Mouse (Mus musculus): ENCODE results near the gene Tbx6. TPM values are rescaled to one million over a fixed set of nuclear protein-coding genes. Genes with fewer than 3 reads are reported as not detected.

Gene Tbx6
- total and polyA plus RNA-seq, 3 experiments = 0.12 to 0.15 TPM; not detected in 1

DNA sequence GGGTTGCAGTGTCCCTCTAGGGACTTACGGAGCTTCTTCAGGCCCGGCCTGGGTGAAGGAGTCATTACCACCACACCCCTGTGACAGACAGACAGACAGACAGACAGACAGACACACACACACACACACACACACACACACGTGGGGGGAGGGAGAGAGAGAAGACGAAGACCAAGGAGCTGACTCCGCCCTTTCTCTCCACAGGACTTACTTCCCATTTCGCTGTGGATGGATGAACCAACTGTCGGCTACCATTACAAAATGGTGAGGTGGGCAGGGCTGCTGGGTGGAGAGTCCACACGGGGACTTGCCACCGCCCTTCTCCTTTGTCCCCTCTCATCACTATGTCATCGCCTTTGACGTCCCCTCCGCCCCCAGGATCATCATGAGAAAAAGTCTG lies 10.5 kb upstream of the Tbx6 start (continued):
- TF ChIP-seq USF1 (IDR thresholded peaks at IDR 0.05; ENCODE audit: low read depth, low read length) = peak; percentile 40; the same call in 1 of the 2 replicates
- TF ChIP-seq GATA1 (IDR thresholded peaks at IDR 0.05; ENCODE audit: low read depth, low read length) = no peak
- TF ChIP-seq ZC3H11A (IDR thresholded peaks at IDR 0.05; ENCODE audit: low read depth, low read length) = no peak
- TF ChIP-seq MEF2A (IDR thresholded peaks at IDR 0.05; ENCODE audit: extremely low read depth, insufficient replicate concordance, low read depth, low read length, poor library complexity, severe bottlenecking) = no peak
- TF ChIP-seq ZMIZ1 (IDR thresholded peaks at IDR 0.05; ENCODE audit: low read depth, low read length) = no peak
- no peak for TF ChIP-seq ZKSCAN1 (IDR thresholded peaks at IDR 0.05; ENCODE audit: low read depth, low read length)
- no peak for TF ChIP-seq GABPA (IDR thresholded peaks at IDR 0.05; ENCODE audit: low read depth, low read length)
- TF ChIP-seq MYC (IDR thresholded peaks at IDR 0.05; ENCODE audit: low read depth, low read length) = 0 out of 2 replicates have a peak, but pooled peaks have one; percentile 31
- TF ChIP-seq ELF1 (IDR thresholded peaks at IDR 0.05; ENCODE audit: low read depth, low read length) = no peak
- peak; percentile 56; the same call in 1 of the 2 replicates for TF ChIP-seq MAX (IDR thresholded peaks at IDR 0.05; ENCODE audit: low read length)
- no peak for TF ChIP-seq JUND (IDR thresholded peaks at IDR 0.05; ENCODE audit: low read depth, low read length)
- TF ChIP-seq MXI1 (IDR thresholded peaks at IDR 0.05; ENCODE audit: low read depth, low read length) = 0 out of 2 replicates have a peak, but pooled peaks have one; percentile 30
- TF ChIP-seq MAZ (IDR thresholded peaks at IDR 0.05; ENCODE audit: low read depth, low read length) = peak; percentile 77; the same call in 1 of the 2 replicates

GRCm38 (mm10) chr7:126773351-126773750 lies 7.9 kb upstream of the Tbx6 start:
- no peak overlapping the region for H3K9ac ChIP-seq (ENCODE audit: control insufficient read depth, low read depth, low read length, poor library complexity, severe bottlenecking)
- no peak for DNase-seq (ENCODE audit: low read depth, low spot score)
- no peak overlapping the region for H3K4me3 ChIP-seq (ENCODE audit: control insufficient read depth in 1 of 2, insufficient read depth in 1 of 2, low read depth in 2 of 2, low read length in 2 of 2)
- H3K36me3 ChIP-seq (ENCODE audit: control insufficient read depth in 1 of 2, insufficient read depth in 2 of 2, low read length in 2 of 2) = peaks cover 0 to 16% of the 10 kb centered on the region in 2 experiments; a peak in 2 of 4 replicates
- TF ChIP-seq NELFE (IDR thresholded peaks at IDR 0.05; ENCODE audit: low read depth, low read length) (no peak), USF2 (IDR thresholded peaks at IDR 0.05; ENCODE audit: borderline replicate concordance in 1 of 2, insufficient read depth in 1 of 2, low read depth in 1 of 2, low read length in 2 of 2) (no peak), GABPA (IDR thresholded peaks at IDR 0.05; ENCODE audit: low read depth, low read length) (no peak), CTCF (IDR thresholded peaks at IDR 0.05 in 2 of 3, conservative IDR thresholded peaks at IDR 0.05 in 1 of 3; ENCODE audit: control insufficient read depth in 1 of 3, insufficient read depth in 1 of 3, low read depth in 2 of 3, low read length in 3 of 3, poor library complexity in 1 of 3, severe bottlenecking in 1 of 3) (no peak), MXI1 (IDR thresholded peaks at IDR 0.05; ENCODE audit: low read depth, low read length) (no peak)
- no peak overlapping the region for H3K27ac ChIP-seq (ENCODE audit: control insufficient read depth, low read depth, low read length)
- no peaks in the 10 kb centered on the region for H3K9me3 ChIP-seq (replicated peaks; ENCODE audit: insufficient read depth, low read length)
- H3K27me3 ChIP-seq (ENCODE audit: control insufficient read depth in 1 of 2, insufficient read depth in 2 of 2, low read length in 2 of 2) = no peaks in the 10 kb centered on the region
- H3K79me2 ChIP-seq (ENCODE audit: control insufficient read depth, insufficient read depth, low read length, poor library complexity) = no peaks in the 10 kb centered on the region; the same call in 1 of the 2 replicates
- H3K4me1 ChIP-seq (ENCODE audit: control insufficient read depth in 1 of 2, insufficient read depth in 2 of 2, low read length in 2 of 2) = peaks cover 7 to 24% of the 10 kb centered on the region in 2 experiments

DNA sequence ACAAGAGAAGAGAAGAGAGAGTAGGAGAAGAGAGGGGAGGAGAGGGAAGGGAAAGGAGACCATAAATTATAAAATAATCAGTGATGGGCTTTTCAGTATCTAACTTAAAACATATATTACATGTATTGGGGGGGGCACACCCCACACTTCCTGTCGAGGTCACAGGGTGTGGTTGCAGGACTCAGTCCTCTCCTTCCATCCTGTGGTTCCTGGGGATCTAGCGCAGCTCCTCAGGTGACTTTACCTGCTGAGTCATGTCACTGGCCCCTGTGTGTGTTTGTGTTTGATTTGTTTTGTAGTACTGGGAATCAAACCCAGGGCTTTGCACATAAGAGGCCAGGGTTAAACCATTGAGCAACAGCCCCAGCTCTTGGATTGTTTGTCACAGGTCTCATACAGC lies 6.8 kb upstream of the Tbx6 start:
- no peak for DNase-seq (ENCODE audit: low read depth, low spot score)
- Histone ChIP-seq H3K27ac (ENCODE audit: control insufficient read depth, low read depth, low read length) (no peak overlapping the region), H3K9ac (ENCODE audit: control insufficient read depth, low read depth, low read length, poor library complexity, severe bottlenecking) (no peak overlapping the region), H3K4me1 (ENCODE audit: control insufficient read depth in 1 of 2, insufficient read depth in 2 of 2, low read length in 2 of 2) (peaks cover 3 to 20% of the 10 kb centered on the region in 2 experiments), H3K79me2 (ENCODE audit: control insufficient read depth, insufficient read depth, low read length, poor library complexity) (no peaks in the 10 kb centered on the region; the same call in 1 of the 2 replicates), H3K36me3 (ENCODE audit: control insufficient read depth in 1 of 2, insufficient read depth in 2 of 2, low read length in 2 of 2) (peaks cover 0 to 16% of the 10 kb centered on the region in 2 experiments; a peak in 2 of 4 replicates), H3K9me3 (replicated peaks; ENCODE audit: insufficient read depth, low read length) (no peaks in the 10 kb centered on the region), H3K4me3 (ENCODE audit: control insufficient read depth in 1 of 2, insufficient read depth in 1 of 2, low read depth in 2 of 2, low read length in 2 of 2) (no peak overlapping the region), H3K27me3 (ENCODE audit: control insufficient read depth in 1 of 2, insufficient read depth in 2 of 2, low read length in 2 of 2) (no peaks in the 10 kb centered on the region)
- TF ChIP-seq EP300 (IDR thresholded peaks at IDR 0.05; ENCODE audit: low read depth in 1 of 2, low read length in 2 of 2) (peak in 1 of 2 experiments; percentile 19; a peak in 1 of 4 replicates), E2F4 (IDR thresholded peaks at IDR 0.05; ENCODE audit: borderline replicate concordance, low read depth, low read length) (no peak)
